Mouse (Mus musculus) spleen, postnatal 14 days (tissue): ENCODE results near the gene Stpg3.

Experiments used
- DNase-seq, 2 experiments: peaks; one replicate each; pipeline ENCODE4 v3.0.0; 2021 to 2022; ENCODE audit warnings: low spot score in 2 of 2

Gene Stpg3

GRCm38 (mm10) chr2:25236614-25237013, 22.2 kb upstream of the Stpg3 start, which contains the start of gene Rnf224:
Gene Rnf224 (minus strand): TSS chr2:25236787.
- DNase-seq: no peak

GRCm38 (mm10) chr2:25234551-25235220, 20.2 kb upstream of the Stpg3 start:
- DNase-seq: no peak

GRCm38 (mm10) chr2:25234050-25234449, 19.6 kb upstream of the Stpg3 start, which contains the start of gene Slc34a3:
Gene Slc34a3 (minus strand): TSS chr2:25234364.
- DNase-seq: no peak

- DNase-seq: no peak
These were observed 19.0 kb upstream of the Stpg3 start for GRCm38 (mm10) chr2:25233421-25233820.

GRCm38 (mm10) chr2:25231038-25231437, 16.6 kb upstream of the Stpg3 start:
- DNase-seq: no peak

GRCm38 (mm10) chr2:25230581-25230980, 16.1 kb upstream of the Stpg3 start:
- no peak for DNase-seq

GRCm38 (mm10) chr2:25229582-25229981, 15.1 kb upstream of the Stpg3 start:
- DNase-seq: no peak

- DNase-seq: no peak
These were observed 14.6 kb upstream of the Stpg3 start for GRCm38 (mm10) chr2:25228995-25229530.

GRCm38 (mm10) chr2:25228431-25228889, 14.0 kb upstream of the Stpg3 start:
- DNase-seq: peak; percentile 74 to 89

- DNase-seq: no peak
These were observed 13.0 kb upstream of the Stpg3 start for GRCm38 (mm10) chr2:25227406-25227805.

- no peak for DNase-seq
These were observed 12.4 kb upstream of the Stpg3 start for GRCm38 (mm10) chr2:25226864-25227263.

- no peak for DNase-seq
These were observed 11.5 kb upstream of the Stpg3 start for GRCm38 (mm10) chr2:25225811-25226379.

- DNase-seq: peak; percentile 93 to 95
These were observed 10.6 kb upstream of the Stpg3 start for GRCm38 (mm10) chr2:25224766-25225752.

GRCm38 (mm10) chr2:25224492-25224765, 10.0 kb upstream of the Stpg3 start, which contains the start of gene Tubb4b:
Gene Tubb4b (minus strand): TSS chr2:25224702.
- no peak for DNase-seq

GRCm38 (mm10) chr2:25223681-25224491, 9.4 kb upstream of the Stpg3 start:
- DNase-seq: peak; percentile 83 to 86

- no peak for DNase-seq
These were observed 6.9 kb upstream of the Stpg3 start for GRCm38 (mm10) chr2:25221331-25221772.

- DNase-seq: no peak
These were observed 4.0 kb upstream of the Stpg3 start, which contains the start of gene Fam166a for GRCm38 (mm10) chr2:25218445-25218844. Gene Fam166a (plus strand): TSS chr2:25218745.

GRCm38 (mm10) chr2:25217666-25218065, 3.2 kb upstream of the Stpg3 start:
- no peak for DNase-seq

- DNase-seq: no peak
These were observed 1.1 kb downstream of the Stpg3 start for GRCm38 (mm10) chr2:25213266-25213865.

GRCm38 (mm10) chr2:25211121-25211670, 3.2 kb downstream of the Stpg3 start, which contains the start of gene Nelfb:
Gene Nelfb (minus strand): TSS chr2:25211489.
- peak; percentile 87 to 88 for DNase-seq
